Mouse (Mus musculus) lung, postnatal 0 days (tissue): ENCODE measurements around the gene Ino80b. TPM values are rescaled to one million over a fixed set of nuclear protein-coding genes. Genes with fewer than 3 reads are reported as not detected.

ENCODE experiments used
- ATAC-seq: fragments of 200-750 bp; cut with Nextera tagmentation; 2 replicates; pipeline ENCODE4 v1.8.0; 2017; ENCODE audit warnings: moderate library complexity
- DNase-seq: peaks from one replicate; pipeline ENCODE4 v3.0.0-alpha.2; 2016; ENCODE audit warnings: low spot score
- H3K27ac ChIP-seq: fragments of 300-500 bp; sonication (generic); 2 replicates; pipeline ENCODE4 v1.5.1; 2014; ENCODE audit warnings: antibody characterized with exemption, mild to moderate bottlenecking, low read length, mixed read lengths
- H3K27me3 ChIP-seq: fragments of 300-500 bp; sonication (generic); replicated peaks from 2 replicates; pipeline ENCODE4 v1.6.1; 2014; ENCODE audit warnings: low read length, mixed read lengths; ENCODE audit not compliant: insufficient read depth
- H3K36me3 ChIP-seq: fragments of 300-500 bp; sonication (generic); 2 replicates; pipeline ENCODE4 v1.6.1; 2014; ENCODE audit warnings: low read length, mixed read lengths; ENCODE audit not compliant: insufficient read depth
- H3K4me1 ChIP-seq: fragments of 300-500 bp; sonication (generic); 2 replicates; pipeline ENCODE4 v1.6.1; 2014; ENCODE audit warnings: antibody characterized with exemption, low read depth, low read length, mixed read lengths; ENCODE audit not compliant: insufficient read depth
- H3K4me2 ChIP-seq: fragments of 300-500 bp; sonication (generic); replicated peaks from 2 replicates; pipeline ENCODE4 v1.6.1; 2014; ENCODE audit warnings: low read depth, mild to moderate bottlenecking, low read length, moderate library complexity, mixed read lengths
- H3K4me3 ChIP-seq: fragments of 300-500 bp; sonication (generic); 2 replicates; pipeline ENCODE4 v1.5.1; 2014; ENCODE audit warnings: low read depth, low read length
- H3K9ac ChIP-seq: fragments of 300-500 bp; sonication (generic); replicated peaks from 2 replicates; pipeline ENCODE4 v1.6.1; 2014; ENCODE audit warnings: low read depth, mild to moderate bottlenecking
- H3K9me3 ChIP-seq: fragments of 300-500 bp; sonication (generic); 2 replicates; pipeline ENCODE4 v1.6.1; 2016; ENCODE audit warnings: low read length, mixed read lengths
- CTCF ChIP-seq: IDR thresholded peaks from 2 replicates; pipeline ENCODE4 v1.5.1; 2016; ENCODE audit warnings: antibody characterized with exemption, mild to moderate bottlenecking
- EP300 ChIP-seq: IDR thresholded peaks from 2 replicates; pipeline ENCODE4 v1.6.1; 2016; ENCODE audit warnings: antibody characterized with exemption, mild to moderate bottlenecking, control low read depth
- WGBS: fragments of 180-500 bp; shearing (Covaris S2); extraction: QIAGEN DNeasy Blood & Tissue Kit; methylation state at CpG from one replicate; pipeline ENCODE4 v1.1.7; 2014; 5-methylcytosine and 5-hydroxymethylcytosine counted together
- polyA plus RNA-seq: library from polyadenylated mRNA; unstranded; fragments of >200 nt; fragmentation: Nextera tagmentation; extraction: Ambion mirVana; gene quantifications from 2 replicates; pipeline ENCODE4 v1.2.1, GENCODE M21; 2015

Ino80b gene
- polyA plus RNA-seq, 1 experiment from 2014 or later: 14.5 TPM

GRCm38 (mm10) chr6:83145209-83145608 lies 20.0 kb upstream of the Ino80b start:
- Histone ChIP-seq H3K36me3 (peaks cover 4% of the 10 kb centered on the region; the same call in 1 of the 2 replicates), H3K4me2 (no peak overlapping the region), H3K9ac (no peak overlapping the region), H3K27me3 (no peaks in the 10 kb centered on the region), H3K9me3 (no peaks in the 10 kb centered on the region), H3K27ac (no peak overlapping the region), H3K4me3 (no peak overlapping the region), H3K4me1 (no peaks in the 10 kb centered on the region)
- no peak for DNase-seq
- 53% methylated on average over 2 of the region's 2 CpGs for WGBS
- TF ChIP-seq EP300: no peak
- peak; percentile 15; the same call in 1 of the 2 replicates for TF ChIP-seq CTCF
- ATAC-seq: no peak

DNA sequence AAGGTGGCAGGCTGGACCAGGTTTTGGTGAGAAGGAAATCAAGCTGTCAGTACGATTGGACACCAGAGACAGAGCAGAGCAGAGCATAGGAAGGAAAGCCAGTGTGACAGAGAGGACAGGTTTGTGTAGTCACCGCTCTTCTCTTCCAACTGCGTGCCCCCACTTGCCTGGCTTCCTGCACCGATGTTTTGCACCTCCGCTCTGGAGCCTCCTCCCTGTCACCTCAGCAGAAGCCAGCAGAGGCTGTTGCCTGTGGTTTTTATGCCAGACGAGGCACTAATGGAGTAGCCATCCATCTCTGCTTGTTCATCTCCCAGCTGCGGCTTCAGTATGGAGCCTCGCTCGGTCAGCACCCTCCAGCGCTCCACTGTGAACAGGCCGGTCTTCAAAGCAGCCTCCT lies 17.7 kb upstream of the Ino80b start:
- Histone ChIP-seq H3K36me3 (peaks cover 3% of the 10 kb centered on the region; the same call in 1 of the 2 replicates), H3K9ac (no peak overlapping the region), H3K4me1 (peaks cover 3% of the 10 kb centered on the region; the same call in 1 of the 2 replicates), H3K27ac (no peak overlapping the region), H3K4me3 (no peak overlapping the region), H3K4me2 (no peak overlapping the region), H3K9me3 (no peaks in the 10 kb centered on the region), H3K27me3 (no peaks in the 10 kb centered on the region)
- no peak for TF ChIP-seq CTCF
- no peak for TF ChIP-seq EP300
- DNase-seq: no peak
- ATAC-seq: no peak
- 69% methylated on average over 11 of the region's 11 CpGs for WGBS

DNA sequence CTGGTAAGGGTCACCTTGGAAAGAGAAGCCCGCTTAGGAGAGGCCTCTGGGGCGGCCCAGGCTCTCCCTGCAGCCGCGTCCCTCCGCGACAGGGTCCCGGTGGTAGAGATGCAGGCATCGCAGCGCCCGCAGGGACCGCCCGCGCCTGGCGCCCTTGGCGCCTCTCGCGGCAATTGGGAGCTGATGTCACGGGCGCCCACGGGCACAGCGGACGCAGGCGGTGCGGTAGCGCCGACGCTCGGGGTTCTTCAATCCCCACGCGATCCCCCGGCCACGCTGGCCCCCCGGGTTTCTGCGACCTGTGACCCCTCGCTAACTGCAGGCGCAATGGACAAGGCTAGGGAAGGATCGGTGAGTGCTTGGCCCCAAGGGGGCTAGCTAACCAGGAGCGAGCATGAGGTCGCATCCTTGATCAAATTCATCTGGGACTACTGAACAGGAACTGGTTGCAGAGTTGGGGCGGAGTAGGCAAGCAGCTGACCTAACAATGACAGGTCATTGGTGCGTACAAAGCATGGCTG lies 17.0 kb upstream of the Ino80b start:
- H3K27me3 ChIP-seq: no peaks in the 10 kb centered on the region
- no peak for TF ChIP-seq EP300
- no peak for TF ChIP-seq CTCF
- H3K9me3 ChIP-seq: no peaks in the 10 kb centered on the region
- DNase-seq (no peak), ATAC-seq (no peak)
- H3K9ac ChIP-seq: no peak overlapping the region
- WGBS: 12% methylated on average over 41 of the region's 41 CpGs
- H3K4me2 ChIP-seq: peak overlapping the region; percentile 41
- H3K4me1 ChIP-seq: peaks cover 3% of the 10 kb centered on the region; the same call in 1 of the 2 replicates
- no peak overlapping the region for H3K27ac ChIP-seq
- no peaks in the 10 kb centered on the region for H3K36me3 ChIP-seq
- H3K4me3 ChIP-seq: no peak overlapping the region; the same call in 1 of the 2 replicates

DNA sequence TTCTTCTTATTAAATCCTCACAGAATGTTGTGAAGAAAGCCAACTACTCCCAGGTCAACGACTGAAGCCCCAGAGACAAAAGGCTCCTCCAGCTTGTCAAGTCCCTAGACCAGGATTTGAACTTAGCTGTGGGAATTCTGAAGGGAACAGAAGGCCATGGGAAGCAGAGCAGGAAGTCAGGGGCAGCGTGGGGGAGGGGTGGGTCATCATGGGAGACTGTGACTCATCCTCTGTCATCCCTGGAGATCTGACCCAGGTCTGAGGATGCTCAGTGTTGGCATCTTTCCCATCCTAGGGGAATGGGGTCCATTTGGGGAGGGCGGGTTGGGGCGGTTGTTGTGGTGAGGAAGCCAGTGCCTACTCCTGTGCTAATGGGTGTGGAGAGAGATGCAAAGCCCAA lies 16.4 kb upstream of the Ino80b start:
- no peaks in the 10 kb centered on the region for H3K36me3 ChIP-seq
- no peak overlapping the region for H3K4me3 ChIP-seq
- no peaks in the 10 kb centered on the region for H3K9me3 ChIP-seq
- no peak for ATAC-seq
- WGBS: 48% methylated on average over 4 of the region's 4 CpGs
- H3K9ac ChIP-seq: no peak overlapping the region
- H3K27me3 ChIP-seq: no peaks in the 10 kb centered on the region
- TF ChIP-seq EP300 (no peak), CTCF (no peak)
- DNase-seq: no peak
- H3K4me2 ChIP-seq: peak overlapping the region; percentile 41; the same call in 1 of the 2 replicates
- H3K27ac ChIP-seq: no peak overlapping the region
- peaks cover 5% of the 10 kb centered on the region; the same call in 1 of the 2 replicates for H3K4me1 ChIP-seq

GRCm38 (mm10) chr6:83140044-83140443 lies 14.8 kb upstream of the Ino80b start:
- WGBS: 93% methylated on average over 8 of the region's 8 CpGs
- no peak for DNase-seq
- H3K27me3 ChIP-seq: no peaks in the 10 kb centered on the region
- no peaks in the 10 kb centered on the region for H3K9me3 ChIP-seq
- no peak overlapping the region for H3K9ac ChIP-seq
- peaks cover 20% of the 10 kb centered on the region; the same call in 1 of the 2 replicates for H3K4me1 ChIP-seq
- no peaks in the 10 kb centered on the region for H3K36me3 ChIP-seq
- no peak overlapping the region for H3K27ac ChIP-seq
- H3K4me2 ChIP-seq: no peak overlapping the region
- no peak overlapping the region for H3K4me3 ChIP-seq
- ATAC-seq: no peak
- no peak for TF ChIP-seq EP300
- no peak for TF ChIP-seq CTCF

GRCm38 (mm10) chr6:83138056-83138455 lies 12.8 kb upstream of the Ino80b start:
- Histone ChIP-seq H3K4me3 (peak overlapping the region; percentile 51), H3K27me3 (no peaks in the 10 kb centered on the region), H3K4me1 (peaks cover 21% of the 10 kb centered on the region; the same call in 1 of the 2 replicates), H3K27ac (peak overlapping the region; percentile 96), H3K9ac (0 out of 2 replicates have a peak overlapping the region, but pooled peaks have one; percentile 61), H3K36me3 (no peaks in the 10 kb centered on the region), H3K9me3 (no peaks in the 10 kb centered on the region), H3K4me2 (peak overlapping the region; percentile 89)
- TF ChIP-seq EP300: no peak
- TF ChIP-seq CTCF: peak; percentile 29; the same call in 1 of the 2 replicates
- ATAC-seq (peak; percentile 12; the same call in 1 of the 2 replicates), DNase-seq (peak; percentile 34)
- WGBS: 2% methylated on average over 11 of the region's 11 CpGs
